Mouse (Mus musculus) cerebellum, adult 8-10 months (tissue): ENCODE measurements around the gene Cebpa.

Experiments used
- DNase-seq: peaks from one replicate; pipeline ENCODE4 v3.0.0; 2022

Cebpa gene

DNA sequence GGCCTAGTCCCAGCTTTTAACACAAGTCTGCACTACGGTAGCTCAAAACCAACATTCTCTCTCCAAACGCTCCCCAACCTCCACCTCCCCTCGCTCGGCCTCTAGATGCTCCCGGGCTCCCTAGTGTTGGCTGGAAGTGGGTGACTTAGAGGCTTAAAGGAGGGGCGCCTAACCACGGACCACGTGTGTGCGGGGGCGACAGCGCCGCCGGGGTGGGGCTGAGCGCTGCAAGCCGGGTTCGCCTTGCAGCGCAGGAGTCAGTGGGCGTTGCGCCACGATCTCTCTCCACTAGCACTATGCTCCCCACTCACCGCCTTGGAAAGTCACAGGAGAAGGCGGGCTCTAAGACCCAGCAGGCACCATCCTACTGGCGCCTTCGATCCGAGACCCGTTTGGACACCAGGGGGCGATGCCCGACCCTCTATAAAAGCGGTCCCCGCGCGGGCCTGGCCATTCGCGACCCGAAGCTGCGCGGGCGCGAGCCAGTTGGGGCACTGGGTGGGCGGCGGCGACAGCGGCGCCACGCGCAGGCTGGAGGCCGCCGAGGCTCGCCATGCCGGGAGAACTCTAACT, at the start of gene Cebpa:
Gene Cebpa, plus strand, starts transcription at position 453 of the 573 bp plus-strand sequence.
- peak; percentile 83 for DNase-seq

DNA sequence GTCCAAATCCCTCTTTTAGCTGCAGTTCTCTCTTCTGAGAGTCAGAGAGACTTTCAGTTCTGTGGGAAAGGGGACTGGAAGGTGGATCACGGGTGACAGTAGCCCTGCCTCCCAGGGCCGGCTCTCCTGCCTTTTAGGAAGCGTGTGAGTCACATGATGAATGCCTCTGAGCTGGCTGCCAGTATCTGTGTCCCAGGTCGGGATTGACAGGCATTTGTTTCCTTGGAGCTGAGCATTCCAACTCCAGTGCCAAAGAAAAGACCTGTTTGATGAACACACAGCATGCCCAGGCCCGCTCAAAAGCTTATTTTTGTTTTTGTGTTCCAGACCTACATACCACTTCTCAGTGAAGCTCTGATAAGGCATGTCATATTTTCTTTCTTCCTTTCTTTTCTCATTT, 42.4 kb upstream of the Cebpa start:
- DNase-seq, result no peak

DNA sequence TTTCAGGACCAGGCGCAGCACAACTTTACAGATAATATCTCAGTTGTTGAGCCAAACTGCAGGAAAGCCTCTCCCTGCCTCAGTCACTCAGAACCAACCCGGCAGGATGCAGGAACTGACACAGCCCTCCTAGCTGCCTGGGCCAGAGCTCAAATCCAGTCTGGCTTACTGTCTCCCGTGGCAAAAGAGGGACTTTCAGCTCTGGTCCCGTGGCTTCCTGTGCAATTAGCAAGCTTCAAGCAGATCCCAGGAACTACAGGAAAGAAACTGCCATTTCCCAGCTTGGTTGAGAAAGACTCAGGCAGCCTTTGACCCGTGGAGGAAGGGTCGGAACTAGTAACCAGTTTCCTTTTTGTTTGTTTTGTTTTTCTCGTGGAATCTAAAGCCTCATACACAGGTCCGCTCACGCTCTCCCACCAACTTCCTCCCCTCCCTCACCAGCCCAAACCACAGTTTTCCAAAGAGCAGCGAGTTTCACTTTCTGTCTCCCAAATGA, 38.2 kb upstream of the Cebpa start:
- no peak for DNase-seq

DNA sequence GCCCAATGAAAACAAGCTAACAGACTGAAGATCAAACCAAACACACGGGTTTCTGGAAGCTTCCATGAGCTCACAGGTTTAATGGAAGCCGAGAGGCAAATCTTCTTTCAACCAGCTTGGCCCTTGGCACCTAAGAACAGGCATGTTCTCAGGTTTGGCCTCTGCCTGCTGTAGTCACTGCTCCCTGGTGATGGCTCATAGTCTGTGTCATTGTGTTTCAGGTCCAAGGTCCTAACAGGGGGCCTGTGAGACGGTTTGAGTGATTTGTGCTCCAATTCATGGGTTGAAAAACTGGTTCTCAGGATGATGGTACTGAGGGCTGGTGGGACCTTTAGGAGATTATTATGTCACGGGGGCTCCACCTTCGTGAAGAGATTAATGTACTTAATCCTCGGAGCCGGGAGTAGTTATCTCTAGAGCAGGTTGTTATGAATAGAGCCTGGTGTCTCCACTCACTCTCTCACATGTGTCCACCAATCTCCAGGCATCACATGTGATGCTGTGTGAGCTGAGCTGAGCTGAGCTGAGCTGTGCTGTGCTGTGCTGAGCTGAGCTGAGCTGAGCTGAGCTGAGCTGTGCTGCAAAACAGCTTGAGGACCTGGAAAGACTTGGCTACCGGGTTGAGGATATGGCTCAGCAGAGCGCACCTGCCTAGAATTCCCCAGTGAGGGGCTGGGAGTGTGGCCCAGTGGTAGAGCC, 37.5 kb upstream of the Cebpa start:
- no peak for DNase-seq

GRCm38 (mm10) chr7:35084565-35085360, 34.3 kb upstream of the Cebpa start:
- DNase-seq, result no peak

DNA sequence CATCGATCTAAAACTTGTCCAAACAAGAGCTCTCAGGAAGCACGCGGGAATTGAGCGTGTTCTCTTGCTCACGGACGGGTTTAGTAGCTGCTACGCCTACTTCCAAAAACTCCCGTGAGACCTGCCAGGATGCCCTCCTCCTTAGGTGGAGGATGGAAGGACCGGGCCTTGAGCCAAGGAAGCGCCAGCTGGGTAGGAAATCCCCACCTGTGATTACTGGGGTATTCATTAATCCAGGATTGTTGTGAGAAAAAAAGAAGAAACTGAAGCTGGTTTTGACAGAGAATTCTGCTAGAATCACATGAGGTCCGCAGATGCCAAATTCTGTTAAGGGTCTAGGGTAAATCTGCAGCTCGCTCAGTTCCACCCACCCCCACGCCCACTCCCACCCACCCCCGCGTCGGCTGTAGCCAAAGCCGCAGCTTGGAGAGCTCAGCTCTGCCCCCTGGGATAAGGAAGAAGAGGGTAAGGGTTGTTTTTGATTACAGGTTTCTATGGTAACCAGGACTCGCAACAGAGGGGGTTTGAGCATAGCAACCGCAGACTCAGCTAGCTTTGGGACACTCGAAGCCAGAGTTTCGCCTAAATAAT, 32.7 kb upstream of the Cebpa start:
- peak; percentile 9 for DNase-seq

DNA sequence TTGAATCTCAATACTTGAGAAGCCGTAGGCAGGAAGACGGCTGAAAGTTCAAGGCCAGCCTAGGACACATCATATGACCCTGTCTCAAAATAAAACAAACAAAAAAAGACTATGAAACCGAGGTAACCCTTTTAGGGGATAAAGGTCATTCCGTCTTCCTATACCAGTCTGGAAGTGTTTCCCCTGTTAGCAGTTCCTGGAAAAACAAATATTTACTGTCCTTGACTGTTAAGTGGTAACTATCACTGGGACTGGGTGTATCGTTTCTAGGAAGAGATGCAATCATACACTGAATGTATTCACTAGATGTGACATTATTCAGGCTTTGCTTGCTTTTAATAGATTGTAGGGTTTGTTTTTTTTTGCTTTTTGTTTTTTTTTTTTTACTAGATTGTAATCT, 28.5 kb upstream of the Cebpa start:
- DNase-seq, result no peak

DNA sequence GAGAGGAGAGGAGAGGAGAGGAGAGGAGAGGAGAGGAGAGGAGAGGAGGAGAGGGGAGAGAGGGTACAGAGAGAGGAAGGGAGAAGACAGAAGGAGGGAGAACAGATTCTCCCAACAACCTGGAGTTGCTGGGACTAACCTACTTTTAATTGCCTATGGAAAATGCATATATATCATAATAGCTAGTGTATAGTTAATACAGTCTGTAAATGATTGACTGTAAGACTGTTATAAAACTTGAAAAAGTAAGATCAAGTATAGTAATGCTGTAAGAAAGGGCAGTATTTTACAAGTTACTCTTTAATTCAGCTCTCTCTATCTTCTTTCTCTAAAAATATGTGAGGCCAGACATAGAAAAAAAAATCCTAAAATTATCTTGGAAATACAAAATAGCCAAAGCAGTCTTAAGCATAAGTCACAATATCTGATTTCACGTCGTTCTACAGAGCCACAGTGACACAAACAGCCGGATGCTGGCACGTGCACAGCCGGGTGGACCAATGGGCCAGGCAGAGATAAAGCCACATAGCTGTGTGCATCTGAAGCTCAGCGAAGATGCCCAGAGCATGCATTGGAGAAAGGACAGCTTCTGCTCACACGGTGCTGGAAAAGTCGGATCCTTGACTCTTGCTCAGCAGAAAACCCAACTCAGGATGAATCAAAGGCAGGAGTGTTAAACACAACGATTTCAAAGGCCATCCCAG, 24.0 kb upstream of the Cebpa start:
- DNase-seq, result no peak

DNA sequence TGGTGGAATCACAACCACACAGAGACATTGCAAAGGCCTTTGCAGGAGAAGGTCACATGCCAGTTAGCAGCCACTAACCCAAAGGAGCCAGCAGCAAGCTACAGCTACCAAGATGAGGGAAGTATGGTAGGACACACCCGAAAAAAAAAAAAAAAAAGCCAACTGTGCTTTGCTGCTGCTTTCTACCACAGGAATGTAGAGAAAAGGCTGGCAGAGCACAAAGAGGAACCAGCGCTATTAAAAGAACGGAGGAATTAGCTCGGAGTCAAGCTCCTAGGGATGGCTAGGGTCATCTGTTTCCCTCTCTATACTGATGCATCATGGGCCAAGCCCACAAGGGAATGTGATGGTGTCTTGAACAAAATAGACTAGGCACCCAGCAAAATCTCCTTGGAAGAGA, 20.3 kb upstream of the Cebpa start:
- no peak for DNase-seq

GRCm38 (mm10) chr7:35099528-35099927, 19.6 kb upstream of the Cebpa start:
- no peak for DNase-seq

GRCm38 (mm10) chr7:35106614-35107013, 12.5 kb upstream of the Cebpa start:
- DNase-seq, result no peak

- DNase-seq, result no peak
Observed at GRCm38 (mm10) chr7:35107630-35108029, 11.5 kb upstream of the Cebpa start.

- DNase-seq, result no peak
Observed at GRCm38 (mm10) chr7:35108046-35108445, 11.0 kb upstream of the Cebpa start.

- DNase-seq, result no peak
Observed at GRCm38 (mm10) chr7:35108663-35109062, 10.4 kb upstream of the Cebpa start.

DNA sequence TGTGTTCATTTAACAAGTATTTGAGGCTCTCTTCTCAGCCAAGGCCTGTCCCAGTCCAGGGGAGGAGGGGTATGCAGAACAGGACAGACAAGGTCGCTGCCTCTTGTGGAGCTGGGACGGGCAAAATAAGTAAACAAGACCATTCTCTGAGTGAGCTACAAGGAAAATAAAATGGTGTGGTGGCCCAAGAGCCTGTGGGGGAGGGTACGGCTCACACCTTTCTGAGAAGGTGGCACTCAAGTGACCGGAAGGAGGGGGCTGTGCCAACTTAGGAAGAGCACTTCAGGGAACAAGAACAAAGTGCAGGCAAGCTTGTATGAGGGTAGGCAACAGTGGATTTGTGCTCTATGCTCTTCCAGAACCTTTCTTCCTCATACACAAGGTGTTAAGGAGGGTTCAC, 6.0 kb upstream of the Cebpa start:
- DNase-seq, result no peak

- DNase-seq, result no peak
Observed at GRCm38 (mm10) chr7:35113721-35114120, 5.4 kb upstream of the Cebpa start.

DNA sequence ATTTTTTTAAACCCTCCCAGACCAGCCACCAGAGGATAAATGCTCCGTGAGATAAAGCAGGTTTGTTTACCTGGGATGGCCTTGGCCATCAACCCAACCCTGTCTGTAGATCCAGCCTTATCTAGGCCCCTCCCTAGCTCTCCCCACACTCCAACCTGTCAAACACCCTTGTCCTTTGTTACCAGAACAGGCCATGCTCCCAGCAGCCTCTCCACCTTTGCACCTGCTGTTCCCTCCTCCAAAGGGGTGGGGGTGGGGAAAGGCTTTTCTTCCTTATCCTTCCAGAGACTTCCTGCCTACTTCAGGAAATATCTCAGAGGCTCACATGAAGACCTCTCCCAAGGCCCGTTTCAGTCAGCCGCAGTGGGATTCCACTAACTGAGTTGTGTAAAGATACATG, 2.6 kb upstream of the Cebpa start:
- no peak for DNase-seq

GRCm38 (mm10) chr7:35117052-35117451, 2.0 kb upstream of the Cebpa start:
- no peak for DNase-seq

DNA sequence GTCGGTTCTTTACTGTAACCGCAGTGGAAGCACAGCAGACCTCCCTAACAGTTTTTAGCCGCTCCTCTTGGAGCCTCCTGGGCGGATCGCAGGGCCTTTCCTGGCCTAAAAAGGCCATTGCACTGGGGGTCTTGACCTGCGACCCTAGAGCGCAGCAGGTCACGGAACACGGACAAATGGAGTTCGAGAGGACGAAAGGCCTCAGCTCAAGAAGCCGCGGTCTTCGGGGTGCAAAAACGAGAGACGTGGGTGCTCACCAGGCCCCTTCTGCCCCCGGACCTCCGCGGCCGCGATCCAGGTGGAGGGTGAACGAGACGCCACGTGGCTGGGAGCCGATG, 1.4 kb upstream of the Cebpa start:
- DNase-seq, result no peak

DNA sequence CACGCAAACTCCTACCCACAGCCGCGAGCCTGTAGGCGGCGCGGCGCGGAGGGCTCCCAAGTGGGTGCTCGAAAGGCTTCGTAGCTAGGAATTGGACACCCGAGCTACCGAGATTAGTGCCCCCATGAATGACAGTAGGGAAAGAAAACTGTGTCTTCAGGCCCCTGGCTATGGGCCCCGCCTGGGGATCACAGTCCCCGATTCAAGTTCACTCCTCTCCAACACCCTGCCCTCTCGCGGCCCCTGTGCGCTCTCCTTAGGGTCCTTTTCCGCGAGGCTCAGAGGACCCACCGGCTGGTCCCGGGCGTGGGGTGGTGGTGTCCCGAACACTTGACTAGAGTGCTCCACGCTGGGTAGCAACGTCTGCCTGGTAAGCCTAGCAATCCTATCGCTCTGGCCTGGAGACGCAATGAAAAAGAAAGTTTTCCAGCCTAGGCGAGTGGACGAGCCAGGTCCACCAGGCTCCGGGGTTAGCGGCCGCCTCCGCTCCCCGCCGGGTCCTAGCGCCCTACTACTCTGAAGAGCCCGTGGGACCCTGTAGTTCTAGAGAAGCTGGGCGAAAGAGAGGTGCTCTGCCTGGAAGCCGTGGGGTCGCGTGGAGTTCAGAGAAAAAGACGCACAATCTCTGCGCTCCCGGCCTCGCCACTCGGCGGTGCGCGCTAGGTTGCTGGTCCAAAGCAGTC, 853 bp upstream of the Cebpa start:
- DNase-seq, result peak; percentile 47

- peak; percentile 23 for DNase-seq
Observed at GRCm38 (mm10) chr7:35119506-35120145, 533 bp downstream of the Cebpa start.

GRCm38 (mm10) chr7:35120146-35120691, 1.1 kb downstream of the Cebpa start:
- peak; percentile 47 for DNase-seq
